Mouse (Mus musculus): ENCODE data around the gene Parp11. TPM values are rescaled to one million over a fixed set of nuclear protein-coding genes. Genes with fewer than 3 reads are reported as not detected.

Gene Parp11
- polyA plus RNA-seq, 1 experiment = 13.2 TPM

GRCm38 (mm10) chr6:127539659-127540058 is 93.0 kb downstream of the Parp11 start:
- no peak for DNase-seq (ENCODE audit: low read depth in 1 of 2, low spot score in 2 of 2)
- H3K4me1 ChIP-seq (ENCODE audit: control insufficient read depth, insufficient read depth, insufficient read length) = no peaks in the 10 kb centered on the region
- TF ChIP-seq POLR2A (IDR thresholded peaks at IDR 0.05; ENCODE audit: low read depth, low read length) (no peak), CTCF (IDR thresholded peaks at IDR 0.05; ENCODE audit: extremely low read depth, insufficient read depth, insufficient read length, insufficient replicate concordance) (no peak)
- no peak overlapping the region for H3K27ac ChIP-seq (ENCODE audit: insufficient read depth, low read length)
- H3K36me3 ChIP-seq (ENCODE audit: control insufficient read depth, insufficient read depth, low read length) = no peaks in the 10 kb centered on the region
- no peaks in the 10 kb centered on the region for H3K27me3 ChIP-seq (ENCODE audit: control insufficient read depth, insufficient read depth, low read length)
- no peak overlapping the region for H3K4me3 ChIP-seq (ENCODE audit: extremely low read depth, insufficient read depth, insufficient read length)
- WGBS = 71% methylated on average over 5 of the region's 5 CpGs

- TF ChIP-seq POLR2A (IDR thresholded peaks at IDR 0.05; ENCODE audit: low read depth, low read length) (no peak), CTCF (IDR thresholded peaks at IDR 0.05; ENCODE audit: extremely low read depth, insufficient read depth, insufficient read length, insufficient replicate concordance) (no peak)
- Histone ChIP-seq H3K4me3 (ENCODE audit: extremely low read depth, insufficient read depth, insufficient read length) (no peak overlapping the region), H3K27ac (ENCODE audit: insufficient read depth, low read length) (no peak overlapping the region), H3K36me3 (ENCODE audit: control insufficient read depth, insufficient read depth, low read length) (no peaks in the 10 kb centered on the region), H3K27me3 (ENCODE audit: control insufficient read depth, insufficient read depth, low read length) (no peaks in the 10 kb centered on the region), H3K4me1 (ENCODE audit: control insufficient read depth, insufficient read depth, insufficient read length) (no peaks in the 10 kb centered on the region)
- DNase-seq (ENCODE audit: low read depth in 1 of 2, low spot score in 2 of 2) = no peak
- WGBS = 74% methylated on average over 4 of the region's 4 CpGs
These were observed 93.9 kb downstream of the Parp11 start for GRCm38 (mm10) chr6:127540517-127540916.

DNA sequence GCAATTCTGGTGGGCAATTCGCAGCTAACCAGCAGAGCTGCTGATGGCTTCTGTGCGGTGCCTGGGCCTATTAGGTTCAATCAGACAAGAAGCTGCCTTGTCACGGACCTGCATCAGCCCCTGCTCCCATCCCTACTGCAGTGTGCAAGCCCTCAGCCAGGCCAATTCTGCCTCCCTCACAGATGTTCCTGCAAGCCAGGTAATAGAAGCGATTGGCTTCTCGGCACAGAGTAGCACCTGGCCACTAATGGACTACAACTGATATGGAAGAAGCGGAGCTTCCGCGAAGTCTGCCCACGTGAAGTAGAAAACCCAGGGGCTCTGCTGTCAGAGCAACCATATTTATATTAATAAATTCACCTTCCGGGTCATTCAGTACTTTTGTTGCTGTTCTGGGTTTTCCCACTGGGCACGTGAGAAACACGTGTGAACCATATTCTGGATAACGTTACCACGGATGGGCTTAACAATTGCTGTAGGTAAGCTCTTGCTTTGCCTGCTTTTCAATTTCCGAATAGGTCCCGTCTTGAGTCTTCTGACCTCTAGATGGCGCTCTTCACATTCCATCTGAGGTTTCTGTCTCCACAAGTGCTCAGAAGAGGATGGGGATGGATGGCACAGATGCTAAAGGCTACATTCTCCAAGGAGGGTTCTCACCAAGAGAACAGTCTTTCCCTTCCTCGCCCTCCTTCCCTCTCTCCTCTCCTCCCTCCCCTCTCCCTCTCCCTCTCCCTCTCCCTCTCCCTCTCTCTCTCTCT is 95.2 kb downstream of the Parp11 start:
- TF ChIP-seq CTCF (IDR thresholded peaks at IDR 0.05; ENCODE audit: extremely low read depth, insufficient read depth, insufficient read length, insufficient replicate concordance) (peak; percentile 67; the same call in 1 of the 2 replicates), POLR2A (IDR thresholded peaks at IDR 0.05; ENCODE audit: low read depth, low read length) (no peak)
- Histone ChIP-seq H3K36me3 (ENCODE audit: control insufficient read depth, insufficient read depth, low read length) (no peaks in the 10 kb centered on the region), H3K27me3 (ENCODE audit: control insufficient read depth, insufficient read depth, low read length) (no peaks in the 10 kb centered on the region), H3K4me3 (ENCODE audit: extremely low read depth, insufficient read depth, insufficient read length) (no peak overlapping the region), H3K27ac (ENCODE audit: insufficient read depth, low read length) (no peak overlapping the region), H3K4me1 (ENCODE audit: control insufficient read depth, insufficient read depth, insufficient read length) (no peaks in the 10 kb centered on the region)
- peak; percentile 29 to 31 for DNase-seq (ENCODE audit: low read depth in 1 of 2, low spot score in 2 of 2)
- 40% methylated on average over 18 of the region's 18 CpGs for WGBS

Other genes starting within 250 kb of the Parp11 start
- 3.4 and 4.0 TPM in 2 replicates for gene Cracr2a, start 114.5 kb downstream of the Parp11 start, polyA plus RNA-seq (2012; rRNA removed)

Measured in spleen, adult 2 months (tissue).